Mouse (Mus musculus) limb, embryonic 13.5 days (tissue): ENCODE data around the gene Plekhg1. TPM values are rescaled to one million over a fixed set of nuclear protein-coding genes. Genes with fewer than 3 reads are reported as not detected.

Source experiments
- ATAC-seq: fragments of 200-750 bp; cut with Nextera tagmentation; 2 replicates; pipeline ENCODE4 v1.8.0; 2017; ENCODE audit warnings: low read depth, moderate number of reproducible peaks, moderate TSS enrichment; ENCODE audit not compliant: low FRiP score
- H3K27ac ChIP-seq: fragments of 300-500 bp; sonication (generic); 2 replicates; pipeline ENCODE4 v1.5.1; 2015; ENCODE audit warnings: inconsistent platforms, mild to moderate bottlenecking, moderate library complexity
- H3K27me3 ChIP-seq: fragments of 300-500 bp; sonication (generic); 2 replicates; pipeline ENCODE4 v1.6.1; 2015; ENCODE audit warnings: mild to moderate bottlenecking, inconsistent platforms
- H3K36me3 ChIP-seq: fragments of 300-500 bp; sonication (generic); 2 replicates; pipeline ENCODE4 v1.6.1; 2015; ENCODE audit warnings: inconsistent platforms, mild to moderate bottlenecking, moderate library complexity
- H3K4me1 ChIP-seq: fragments of 300-500 bp; sonication (generic); 2 replicates; pipeline ENCODE4 v1.6.1; 2015; ENCODE audit warnings: inconsistent platforms
- H3K4me2 ChIP-seq: fragments of 300-500 bp; sonication (generic); replicated peaks from 2 replicates; pipeline ENCODE4 v1.6.1; 2015; ENCODE audit warnings: inconsistent platforms, mild to moderate bottlenecking, moderate library complexity
- H3K4me3 ChIP-seq: fragments of 300-500 bp; sonication (generic); 2 replicates; pipeline ENCODE4 v1.5.1; 2015; ENCODE audit warnings: moderate library complexity, mild to moderate bottlenecking, inconsistent platforms
- H3K9ac ChIP-seq: fragments of 300-500 bp; sonication (generic); 2 replicates; pipeline ENCODE4 v1.6.1; 2015; ENCODE audit warnings: mild to moderate bottlenecking, inconsistent platforms
- H3K9me3 ChIP-seq: fragments of 300-500 bp; sonication (generic); 2 replicates; pipeline ENCODE4 v1.6.1; 2016; ENCODE audit warnings: inconsistent platforms
- WGBS: fragments of 180-500 bp; shearing (Covaris S2); methylation state at CpG from one replicate; pipeline ENCODE4 v1.1.7; 2015; 5-methylcytosine and 5-hydroxymethylcytosine counted together
- polyA plus RNA-seq: library from polyadenylated mRNA; unstranded; fragments of >200 nt; fragmentation: Nextera tagmentation; extraction: Ambion mirVana; gene quantifications from 2 replicates; pipeline ENCODE4 v1.2.1, GENCODE M21; 2015

Gene Plekhg1
- polyA plus RNA-seq, 1 experiment from 2014 or later: 15.9 TPM

- H3K4me3 ChIP-seq: no peak overlapping the region
- H3K4me1 ChIP-seq: peaks cover 23% of the 10 kb centered on the region
- no peak for ATAC-seq
- H3K4me2 ChIP-seq: no peak overlapping the region
- no peaks in the 10 kb centered on the region for H3K9me3 ChIP-seq
- 41% methylated on average over 11 of the region's 11 CpGs for WGBS
- H3K27ac ChIP-seq: no peak overlapping the region
- no peak overlapping the region for H3K9ac ChIP-seq
- peaks cover 4% of the 10 kb centered on the region; the same call in 1 of the 2 replicates for H3K36me3 ChIP-seq
- no peaks in the 10 kb centered on the region for H3K27me3 ChIP-seq
These were observed 160.3 kb downstream of the Plekhg1 start for GRCm38 (mm10) chr10:3900416-3900956.

GRCm38 (mm10) chr10:3905747-3906146 is 165.6 kb downstream of the Plekhg1 start:
- 76% methylated on average over 3 of the region's 3 CpGs for WGBS
- Histone ChIP-seq H3K9me3 (no peaks in the 10 kb centered on the region), H3K27ac (no peak overlapping the region), H3K4me2 (no peak overlapping the region), H3K4me3 (no peak overlapping the region), H3K9ac (no peak overlapping the region), H3K27me3 (no peaks in the 10 kb centered on the region), H3K36me3 (peaks cover 4% of the 10 kb centered on the region; the same call in 1 of the 2 replicates), H3K4me1 (0 out of 2 replicates have a peak, but pooled peaks cover under 1% of the 10 kb centered on the region)
- no peak for ATAC-seq

GRCm38 (mm10) chr10:3914104-3914503 is 173.9 kb downstream of the Plekhg1 start:
- no peak overlapping the region for H3K9ac ChIP-seq
- no peaks in the 10 kb centered on the region for H3K36me3 ChIP-seq
- no peaks in the 10 kb centered on the region for H3K9me3 ChIP-seq
- H3K4me1 ChIP-seq: no peaks in the 10 kb centered on the region
- H3K27me3 ChIP-seq: no peaks in the 10 kb centered on the region
- ATAC-seq: no peak
- H3K4me2 ChIP-seq: no peak overlapping the region
- no peak overlapping the region for H3K27ac ChIP-seq
- WGBS: 77% methylated on average over 5 of the region's 5 CpGs
- H3K4me3 ChIP-seq: no peak overlapping the region

GRCm38 (mm10) chr10:3920368-3921152 is 180.4 kb downstream of the Plekhg1 start:
- Histone ChIP-seq H3K27me3 (no peaks in the 10 kb centered on the region), H3K36me3 (peaks cover 8% of the 10 kb centered on the region; the same call in 1 of the 2 replicates), H3K4me3 (no peak overlapping the region), H3K27ac (no peak overlapping the region), H3K4me2 (no peak overlapping the region), H3K9ac (no peak overlapping the region), H3K9me3 (no peaks in the 10 kb centered on the region), H3K4me1 (peaks cover 6% of the 10 kb centered on the region; the same call in 1 of the 2 replicates)
- 74% methylated on average over 20 of the region's 20 CpGs for WGBS
- ATAC-seq: no peak

GRCm38 (mm10) chr10:3928008-3928545 is 187.9 kb downstream of the Plekhg1 start:
- Histone ChIP-seq H3K4me2 (no peak overlapping the region), H3K27me3 (no peaks in the 10 kb centered on the region), H3K9me3 (no peaks in the 10 kb centered on the region), H3K9ac (no peak overlapping the region), H3K36me3 (peaks cover 11% of the 10 kb centered on the region), H3K4me1 (peaks cover 1% of the 10 kb centered on the region), H3K27ac (no peak overlapping the region), H3K4me3 (no peak overlapping the region)
- 84% methylated on average over 4 of the region's 4 CpGs for WGBS
- no peak for ATAC-seq

GRCm38 (mm10) chr10:3931831-3932230 is 191.7 kb downstream of the Plekhg1 start:
- Histone ChIP-seq H3K27me3 (no peaks in the 10 kb centered on the region), H3K4me2 (no peak overlapping the region), H3K27ac (no peak overlapping the region), H3K4me1 (peaks cover 10% of the 10 kb centered on the region), H3K36me3 (peaks cover 11% of the 10 kb centered on the region), H3K9ac (no peak overlapping the region), H3K9me3 (no peaks in the 10 kb centered on the region), H3K4me3 (no peak overlapping the region)
- ATAC-seq: no peak

GRCm38 (mm10) chr10:3933311-3933940 is 193.3 kb downstream of the Plekhg1 start:
- Histone ChIP-seq H3K4me3 (no peak overlapping the region), H3K27me3 (no peaks in the 10 kb centered on the region), H3K9ac (no peak overlapping the region), H3K27ac (no peak overlapping the region; the same call in 1 of the 2 replicates), H3K36me3 (peaks cover 11% of the 10 kb centered on the region), H3K9me3 (no peaks in the 10 kb centered on the region), H3K4me2 (no peak overlapping the region), H3K4me1 (peaks cover 10% of the 10 kb centered on the region)
- no peak for ATAC-seq
- WGBS: 34% methylated on average over 12 of the region's 12 CpGs

GRCm38 (mm10) chr10:3936864-3937263 is 196.7 kb downstream of the Plekhg1 start:
- peaks cover 21% of the 10 kb centered on the region for H3K4me1 ChIP-seq
- H3K4me3 ChIP-seq: no peak overlapping the region
- no peak overlapping the region for H3K27ac ChIP-seq
- H3K9me3 ChIP-seq: no peaks in the 10 kb centered on the region
- no peak overlapping the region for H3K4me2 ChIP-seq
- peaks cover 19% of the 10 kb centered on the region for H3K36me3 ChIP-seq
- H3K27me3 ChIP-seq: no peaks in the 10 kb centered on the region
- no peak for ATAC-seq
- no peak overlapping the region for H3K9ac ChIP-seq

- Histone ChIP-seq H3K4me1 (peaks cover 14% of the 10 kb centered on the region), H3K4me2 (no peak overlapping the region), H3K9me3 (no peaks in the 10 kb centered on the region), H3K27me3 (no peaks in the 10 kb centered on the region), H3K4me3 (no peak overlapping the region), H3K36me3 (peaks cover 19% of the 10 kb centered on the region), H3K27ac (no peak overlapping the region), H3K9ac (no peak overlapping the region)
- 90% methylated on average over 11 of the region's 11 CpGs for WGBS
- no peak for ATAC-seq
These were observed 199.9 kb downstream of the Plekhg1 start for GRCm38 (mm10) chr10:3939895-3940595.

- no peak overlapping the region for H3K9ac ChIP-seq
- H3K4me2 ChIP-seq: no peak overlapping the region
- whole genome bisulfite sequencing: 86% methylated on average over 6 of the region's 6 CpGs
- peaks cover 14% of the 10 kb centered on the region for H3K4me1 ChIP-seq
- H3K4me3 ChIP-seq: no peak overlapping the region
- peaks cover 22% of the 10 kb centered on the region for H3K36me3 ChIP-seq
- H3K9me3 ChIP-seq: no peaks in the 10 kb centered on the region
- H3K27me3 ChIP-seq: no peaks in the 10 kb centered on the region
- no peak for ATAC-seq
- no peak overlapping the region for H3K27ac ChIP-seq
These were observed 200.4 kb downstream of the Plekhg1 start for GRCm38 (mm10) chr10:3940596-3940975.

GRCm38 (mm10) chr10:3941054-3941757 is 201.0 kb downstream of the Plekhg1 start:
- Histone ChIP-seq H3K9ac (no peak overlapping the region), H3K27ac (0 out of 2 replicates have a peak overlapping the region, but pooled peaks have one; percentile 15), H3K9me3 (no peaks in the 10 kb centered on the region), H3K4me2 (no peak overlapping the region), H3K27me3 (no peaks in the 10 kb centered on the region), H3K36me3 (peaks cover 23% of the 10 kb centered on the region), H3K4me1 (peaks cover 14% of the 10 kb centered on the region), H3K4me3 (no peak overlapping the region)
- ATAC-seq: peak; percentile 24; the same call in 1 of the 2 replicates
- WGBS: 28% methylated on average over 11 of the region's 11 CpGs
